Mouse (Mus musculus): ENCODE measurements at regions not wholly inside any gene's neighbourhood (a gene's known extent, or its start where the extent isn't known, plus 50 kb on each side); places are given as distances from the start of the nearest gene placed in this dataset.
A peak's percentile ranks its signal among the peaks of the same experiment; 100 is the strongest.

GRCm38 (mm10) chr11:9932360-9933265 is 740.9 kb downstream of the Abca13 start:
- H3K9ac ChIP-seq (ENCODE audit: low read depth, low read length): no peak overlapping the region
- no peak for ATAC-seq (ENCODE audit: low FRiP score)
- no peaks in the 10 kb centered on the region for H3K36me3 ChIP-seq (ENCODE audit: control insufficient read depth, insufficient read depth, low read length)
- H3K4me3 ChIP-seq (ENCODE audit: low read depth, low read length): no peak overlapping the region
- DNase-seq (ENCODE audit: low spot score): no peak
- H3K27me3 ChIP-seq (ENCODE audit: control insufficient read depth, insufficient read depth, low read length): no peaks in the 10 kb centered on the region
- no peak overlapping the region for H3K4me2 ChIP-seq (replicated peaks; ENCODE audit: low read depth, low read length)
- no peak overlapping the region for H3K27ac ChIP-seq (ENCODE audit: low read depth, low read length)
- H3K9me3 ChIP-seq (ENCODE audit: control insufficient read depth, low read length): no peaks in the 10 kb centered on the region
- WGBS: 72% methylated on average over 5 of the region's 5 CpGs
- H3K4me1 ChIP-seq (replicated peaks; ENCODE audit: control insufficient read depth, insufficient read depth, low read length): no peaks in the 10 kb centered on the region

- Histone ChIP-seq H3K27me3 (ENCODE audit: control insufficient read depth, insufficient read depth, low read length) (no peaks in the 10 kb centered on the region), H3K36me3 (ENCODE audit: control insufficient read depth, insufficient read depth, low read length) (no peaks in the 10 kb centered on the region), H3K4me1 (replicated peaks; ENCODE audit: control insufficient read depth, insufficient read depth, low read length) (no peaks in the 10 kb centered on the region), H3K9me3 (ENCODE audit: control insufficient read depth, low read length) (no peaks in the 10 kb centered on the region), H3K4me3 (ENCODE audit: low read depth, low read length) (no peak overlapping the region), H3K4me2 (replicated peaks; ENCODE audit: low read depth, low read length) (no peak overlapping the region), H3K27ac (ENCODE audit: low read depth, low read length) (no peak overlapping the region), H3K9ac (ENCODE audit: low read depth, low read length) (no peak overlapping the region)
- ATAC-seq (ENCODE audit: low FRiP score) (peak; percentile 60), DNase-seq (ENCODE audit: low spot score) (peak; percentile 29)
Observed at GRCm38 (mm10) chr11:9962696-9963202, 771.0 kb downstream of the Abca13 start.

GRCm38 (mm10) chr11:9982974-9983373 is 791.2 kb downstream of the Abca13 start:
- no peak overlapping the region for H3K9ac ChIP-seq (ENCODE audit: low read depth, low read length)
- no peak overlapping the region for H3K27ac ChIP-seq (ENCODE audit: low read depth, low read length)
- ATAC-seq (ENCODE audit: low FRiP score) (no peak), DNase-seq (ENCODE audit: low spot score) (no peak)
- H3K9me3 ChIP-seq (ENCODE audit: control insufficient read depth, low read length): no peaks in the 10 kb centered on the region
- no peaks in the 10 kb centered on the region for H3K4me1 ChIP-seq (replicated peaks; ENCODE audit: control insufficient read depth, insufficient read depth, low read length)
- H3K4me2 ChIP-seq (replicated peaks; ENCODE audit: low read depth, low read length): no peak overlapping the region
- no peak overlapping the region for H3K4me3 ChIP-seq (ENCODE audit: low read depth, low read length)
- H3K27me3 ChIP-seq (ENCODE audit: control insufficient read depth, insufficient read depth, low read length): no peaks in the 10 kb centered on the region
- H3K36me3 ChIP-seq (ENCODE audit: control insufficient read depth, insufficient read depth, low read length): no peaks in the 10 kb centered on the region

- 54% methylated on average over 5 of the region's 5 CpGs for WGBS
- H3K9me3 ChIP-seq (ENCODE audit: control insufficient read depth, low read length): no peaks in the 10 kb centered on the region
- H3K36me3 ChIP-seq (ENCODE audit: control insufficient read depth, insufficient read depth, low read length): no peaks in the 10 kb centered on the region
- H3K27me3 ChIP-seq (ENCODE audit: control insufficient read depth, insufficient read depth, low read length): no peaks in the 10 kb centered on the region
- no peak for DNase-seq (ENCODE audit: low spot score)
- no peak overlapping the region for H3K9ac ChIP-seq (ENCODE audit: low read depth, low read length)
- no peak for ATAC-seq (ENCODE audit: low FRiP score)
- no peak overlapping the region for H3K27ac ChIP-seq (ENCODE audit: low read depth, low read length)
- no peaks in the 10 kb centered on the region for H3K4me1 ChIP-seq (replicated peaks; ENCODE audit: control insufficient read depth, insufficient read depth, low read length)
- H3K4me2 ChIP-seq (replicated peaks; ENCODE audit: low read depth, low read length): no peak overlapping the region
- H3K4me3 ChIP-seq (ENCODE audit: low read depth, low read length): no peak overlapping the region
Observed at GRCm38 (mm10) chr11:9994601-9995166, 802.9 kb downstream of the Abca13 start.

- no peaks in the 10 kb centered on the region for H3K9me3 ChIP-seq (ENCODE audit: control insufficient read depth, low read length)
- DNase-seq (ENCODE audit: low spot score) (no peak), ATAC-seq (ENCODE audit: low FRiP score) (no peak)
- no peak overlapping the region for H3K4me3 ChIP-seq (ENCODE audit: low read depth, low read length)
- H3K27me3 ChIP-seq (ENCODE audit: control insufficient read depth, insufficient read depth, low read length): no peaks in the 10 kb centered on the region
- no peaks in the 10 kb centered on the region for H3K4me1 ChIP-seq (replicated peaks; ENCODE audit: control insufficient read depth, insufficient read depth, low read length)
- H3K36me3 ChIP-seq (ENCODE audit: control insufficient read depth, insufficient read depth, low read length): no peaks in the 10 kb centered on the region
- H3K4me2 ChIP-seq (replicated peaks; ENCODE audit: low read depth, low read length): no peak overlapping the region
- H3K9ac ChIP-seq (ENCODE audit: low read depth, low read length): no peak overlapping the region
- H3K27ac ChIP-seq (ENCODE audit: low read depth, low read length): no peak overlapping the region
Observed at GRCm38 (mm10) chr11:9995356-9995755, 803.6 kb downstream of the Abca13 start.

GRCm38 (mm10) chr11:9997532-9998138 is 805.9 kb downstream of the Abca13 start:
- Histone ChIP-seq H3K4me2 (replicated peaks; ENCODE audit: low read depth, low read length) (no peak overlapping the region), H3K36me3 (ENCODE audit: control insufficient read depth, insufficient read depth, low read length) (no peaks in the 10 kb centered on the region), H3K4me1 (replicated peaks; ENCODE audit: control insufficient read depth, insufficient read depth, low read length) (no peaks in the 10 kb centered on the region), H3K9ac (ENCODE audit: low read depth, low read length) (no peak overlapping the region), H3K27ac (ENCODE audit: low read depth, low read length) (no peak overlapping the region), H3K27me3 (ENCODE audit: control insufficient read depth, insufficient read depth, low read length) (no peaks in the 10 kb centered on the region), H3K4me3 (ENCODE audit: low read depth, low read length) (no peak overlapping the region), H3K9me3 (ENCODE audit: control insufficient read depth, low read length) (no peaks in the 10 kb centered on the region)
- no peak for DNase-seq (ENCODE audit: low spot score)
- 62% methylated on average over 5 of the region's 5 CpGs for WGBS
- ATAC-seq (ENCODE audit: low FRiP score): no peak

- H3K4me3 ChIP-seq (ENCODE audit: low read depth, low read length): no peak overlapping the region
- no peaks in the 10 kb centered on the region for H3K36me3 ChIP-seq (ENCODE audit: control insufficient read depth, insufficient read depth, low read length)
- H3K4me1 ChIP-seq (replicated peaks; ENCODE audit: control insufficient read depth, insufficient read depth, low read length): no peaks in the 10 kb centered on the region
- H3K4me2 ChIP-seq (replicated peaks; ENCODE audit: low read depth, low read length): no peak overlapping the region
- no peaks in the 10 kb centered on the region for H3K9me3 ChIP-seq (ENCODE audit: control insufficient read depth, low read length)
- ATAC-seq (ENCODE audit: low FRiP score): no peak
- H3K27ac ChIP-seq (ENCODE audit: low read depth, low read length): no peak overlapping the region
- no peaks in the 10 kb centered on the region for H3K27me3 ChIP-seq (ENCODE audit: control insufficient read depth, insufficient read depth, low read length)
- no peak for DNase-seq (ENCODE audit: low spot score)
- H3K9ac ChIP-seq (ENCODE audit: low read depth, low read length): no peak overlapping the region
- 73% methylated on average over 2 of the region's 2 CpGs for WGBS
Observed at GRCm38 (mm10) chr11:10002170-10002569, 810.4 kb downstream of the Abca13 start.

- Histone ChIP-seq H3K4me1 (replicated peaks; ENCODE audit: control insufficient read depth, insufficient read depth, low read length) (no peaks in the 10 kb centered on the region), H3K9me3 (ENCODE audit: control insufficient read depth, low read length) (no peaks in the 10 kb centered on the region), H3K27me3 (ENCODE audit: control insufficient read depth, insufficient read depth, low read length) (no peaks in the 10 kb centered on the region), H3K4me2 (replicated peaks; ENCODE audit: low read depth, low read length) (no peak overlapping the region), H3K36me3 (ENCODE audit: control insufficient read depth, insufficient read depth, low read length) (no peaks in the 10 kb centered on the region), H3K9ac (ENCODE audit: low read depth, low read length) (no peak overlapping the region), H3K4me3 (ENCODE audit: low read depth, low read length) (no peak overlapping the region), H3K27ac (ENCODE audit: low read depth, low read length) (no peak overlapping the region)
- DNase-seq (ENCODE audit: low spot score) (no peak), ATAC-seq (ENCODE audit: low FRiP score) (no peak)
- WGBS: 82% methylated on average over 3 of the region's 3 CpGs
Observed at GRCm38 (mm10) chr11:10006881-10007280, 815.1 kb downstream of the Abca13 start.

Measured in hindbrain, embryonic 11.5 days (tissue).